Mouse (Mus musculus): ENCODE data around the gene Ndufaf5.

GRCm38 (mm10) chr2:140163351-140163854 is 7.0 kb upstream of the Ndufaf5 start:
- TF ChIP-seq CTCF (IDR thresholded peaks at IDR 0.05; ENCODE audit: extremely low read depth, insufficient read depth, insufficient read length, insufficient replicate concordance) (no peak), POLR2A (IDR thresholded peaks at IDR 0.05; ENCODE audit: low read depth, low read length) (no peak)
